Mouse (Mus musculus): ENCODE results near the gene Sema3g. TPM values are rescaled to one million over a fixed set of nuclear protein-coding genes. Genes with fewer than 3 reads are reported as not detected.

The Sema3g gene
- polyA plus RNA-seq, 1 experiment from 2014 or later, result 0.06 TPM

DNA sequence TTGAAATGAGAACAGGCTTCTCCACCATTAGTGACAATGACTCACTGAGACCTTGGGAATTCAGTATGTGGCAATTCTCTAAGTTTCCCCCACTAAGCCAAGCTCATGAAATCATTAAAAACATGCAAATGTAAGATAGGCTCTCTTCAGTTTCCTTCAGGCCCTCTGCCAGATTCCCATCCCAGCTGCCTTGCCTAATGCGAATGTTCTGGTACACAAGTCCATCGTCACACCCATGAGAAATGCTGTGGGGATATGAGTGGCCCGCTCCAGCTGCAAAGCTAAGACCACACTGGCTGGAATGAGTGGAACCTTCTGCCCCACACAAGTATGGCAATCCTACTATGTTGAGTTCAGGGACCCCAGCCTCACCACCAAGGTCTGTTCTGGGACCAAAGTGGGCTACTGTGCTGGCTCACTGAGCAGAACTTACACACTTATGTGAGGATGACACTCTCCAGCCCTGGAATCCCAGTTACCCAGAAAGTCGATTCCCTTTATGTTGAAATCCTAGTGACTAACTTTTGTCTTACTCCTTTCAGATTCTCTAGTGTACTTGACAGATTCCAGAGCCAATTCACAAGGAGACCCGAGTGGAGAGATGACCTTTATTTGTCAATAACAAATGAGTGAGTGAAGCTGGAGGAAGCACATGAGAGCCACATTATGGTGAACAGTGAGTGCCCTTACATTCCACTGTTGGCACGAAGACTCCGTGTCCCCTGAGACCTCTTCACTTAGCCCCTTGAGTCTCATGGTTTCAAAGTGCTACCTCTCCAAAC is 19.6 kb downstream of the Sema3g start:
- Histone ChIP-seq H3K27me3 (ENCODE audit: insufficient read depth, low read length) (no peaks in the 10 kb centered on the region), H3K9ac (replicated peaks) (no peak overlapping the region), H3K4me1 (ENCODE audit: insufficient read depth) (peaks cover 15% of the 10 kb centered on the region), H3K4me2 (ENCODE audit: low read depth, low read length) (no peak overlapping the region), H3K27ac (ENCODE audit: low read depth) (no peak overlapping the region), H3K36me3 (replicated peaks; ENCODE audit: insufficient read depth, low read length) (no peaks in the 10 kb centered on the region; the same call in 1 of the 2 replicates), H3K9me3 (ENCODE audit: low read length) (no peaks in the 10 kb centered on the region), H3K4me3 (ENCODE audit: low read depth, low read length) (no peak overlapping the region)
- WGBS (ENCODE audit: insufficient replicate concordance), result 81% methylated on average over 7 of the region's 7 CpGs
- TF ChIP-seq CTCF (IDR thresholded peaks at IDR 0.05; ENCODE audit: low read depth) (no peak), EP300 (IDR thresholded peaks at IDR 0.05; ENCODE audit: low read depth) (no peak)
- ATAC-seq (no peak), DNase-seq (no peak)

- Histone ChIP-seq H3K9me3 (ENCODE audit: low read length) (no peaks in the 10 kb centered on the region), H3K4me1 (ENCODE audit: insufficient read depth) (no peaks in the 10 kb centered on the region), H3K9ac (replicated peaks) (no peak overlapping the region), H3K4me2 (ENCODE audit: low read depth, low read length) (no peak overlapping the region), H3K27ac (ENCODE audit: low read depth) (no peak overlapping the region), H3K27me3 (ENCODE audit: insufficient read depth, low read length) (no peaks in the 10 kb centered on the region), H3K36me3 (replicated peaks; ENCODE audit: insufficient read depth, low read length) (no peaks in the 10 kb centered on the region; the same call in 1 of the 2 replicates), H3K4me3 (ENCODE audit: low read depth, low read length) (no peak overlapping the region)
- 76% methylated on average over 3 of the region's 3 CpGs for WGBS (ENCODE audit: insufficient replicate concordance)
- TF ChIP-seq EP300 (IDR thresholded peaks at IDR 0.05; ENCODE audit: low read depth) (no peak), CTCF (IDR thresholded peaks at IDR 0.05; ENCODE audit: low read depth) (no peak)
- ATAC-seq, result no peak
- no peak for DNase-seq
Observed at GRCm38 (mm10) chr14:31240528-31240927, 22.9 kb downstream of the Sema3g start.

DNA sequence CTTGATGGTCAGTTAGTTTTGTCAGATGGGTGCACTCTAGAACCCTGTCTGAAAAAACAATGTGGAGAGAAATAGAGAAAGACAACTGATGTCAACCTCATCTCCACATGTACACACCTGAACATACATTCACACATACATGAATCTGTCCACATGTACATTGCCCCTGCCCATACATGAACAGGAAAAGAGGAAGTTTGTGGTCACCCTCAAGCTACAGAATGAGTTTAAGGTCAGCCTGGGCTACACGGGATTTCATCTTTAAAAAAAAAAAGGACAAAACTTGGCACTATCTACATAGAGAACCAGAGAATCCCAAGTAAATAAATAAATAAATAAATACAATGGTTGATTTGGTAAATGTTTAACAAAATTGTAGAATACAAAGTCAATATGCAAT is 27.1 kb downstream of the Sema3g start:
- no peak overlapping the region for H3K9ac ChIP-seq (replicated peaks)
- H3K27ac ChIP-seq (ENCODE audit: low read depth), result no peak overlapping the region
- no peak overlapping the region for H3K4me2 ChIP-seq (ENCODE audit: low read depth, low read length)
- no peaks in the 10 kb centered on the region for H3K27me3 ChIP-seq (ENCODE audit: insufficient read depth, low read length)
- DNase-seq (no peak), ATAC-seq (no peak)
- no peak overlapping the region for H3K4me3 ChIP-seq (ENCODE audit: low read depth, low read length)
- no peaks in the 10 kb centered on the region for H3K4me1 ChIP-seq (ENCODE audit: insufficient read depth)
- no peak for TF ChIP-seq CTCF (IDR thresholded peaks at IDR 0.05; ENCODE audit: low read depth)
- TF ChIP-seq EP300 (IDR thresholded peaks at IDR 0.05; ENCODE audit: low read depth), result no peak
- WGBS (ENCODE audit: insufficient replicate concordance), result 47% methylated on average over 1 of the region's 1 CpGs
- H3K36me3 ChIP-seq (replicated peaks; ENCODE audit: insufficient read depth, low read length), result no peaks in the 10 kb centered on the region
- H3K9me3 ChIP-seq (ENCODE audit: low read length), result no peaks in the 10 kb centered on the region

DNA sequence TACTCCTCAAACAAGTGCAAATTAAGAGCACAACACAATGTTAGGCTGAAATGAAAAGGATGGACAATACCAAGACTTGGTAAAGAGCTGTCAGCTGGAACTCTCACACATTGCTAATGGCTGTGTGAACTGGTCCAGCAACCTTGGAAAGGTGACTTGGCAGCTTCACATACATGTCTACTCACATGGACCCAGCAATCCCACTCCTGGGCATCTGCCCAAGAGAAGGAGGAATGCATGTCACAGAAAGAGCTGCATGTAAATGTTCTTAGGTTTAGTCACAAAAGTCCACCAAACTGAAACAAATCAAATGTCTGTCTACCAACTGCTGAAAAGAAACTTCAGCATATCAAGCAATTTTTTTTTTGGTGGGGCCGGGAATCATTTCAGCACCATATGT is 28.3 kb downstream of the Sema3g start:
- Histone ChIP-seq H3K36me3 (replicated peaks; ENCODE audit: insufficient read depth, low read length) (no peaks in the 10 kb centered on the region), H3K27ac (ENCODE audit: low read depth) (no peak overlapping the region), H3K4me1 (ENCODE audit: insufficient read depth) (0 out of 2 replicates have a peak, but pooled peaks cover 6% of the 10 kb centered on the region), H3K9ac (replicated peaks) (no peak overlapping the region), H3K4me3 (ENCODE audit: low read depth, low read length) (no peak overlapping the region), H3K9me3 (ENCODE audit: low read length) (no peaks in the 10 kb centered on the region), H3K27me3 (ENCODE audit: insufficient read depth, low read length) (no peaks in the 10 kb centered on the region), H3K4me2 (ENCODE audit: low read depth, low read length) (no peak overlapping the region)
- WGBS (ENCODE audit: insufficient replicate concordance), result 69% methylated on average over 1 of the region's 1 CpGs
- no peak for TF ChIP-seq CTCF (IDR thresholded peaks at IDR 0.05; ENCODE audit: low read depth)
- no peak for TF ChIP-seq EP300 (IDR thresholded peaks at IDR 0.05; ENCODE audit: low read depth)
- DNase-seq (no peak), ATAC-seq (no peak)

DNA sequence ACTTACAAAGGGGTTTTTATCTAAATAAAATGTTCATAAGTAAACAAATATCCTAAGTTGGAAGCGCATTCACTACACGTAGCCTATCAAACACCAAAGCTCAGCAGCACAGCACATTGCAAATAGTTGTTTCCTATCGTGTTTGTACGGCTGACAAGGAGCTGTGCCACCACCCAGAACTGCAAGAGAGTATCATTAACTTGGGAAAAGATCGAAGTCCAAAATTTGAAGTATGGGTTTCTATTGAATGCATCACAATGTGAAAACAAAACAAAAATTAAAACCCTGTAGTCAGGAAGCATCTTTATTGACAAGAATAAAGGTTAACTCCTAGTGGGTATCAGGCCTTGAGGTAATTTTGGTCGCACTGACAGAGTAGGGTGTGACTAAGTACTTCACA is 30.7 kb downstream of the Sema3g start:
- Histone ChIP-seq H3K27ac (ENCODE audit: low read depth) (no peak overlapping the region), H3K9ac (replicated peaks) (no peak overlapping the region), H3K27me3 (ENCODE audit: insufficient read depth, low read length) (no peaks in the 10 kb centered on the region), H3K4me3 (ENCODE audit: low read depth, low read length) (no peak overlapping the region), H3K36me3 (replicated peaks; ENCODE audit: insufficient read depth, low read length) (peaks cover under 1% of the 10 kb centered on the region), H3K4me2 (ENCODE audit: low read depth, low read length) (no peak overlapping the region), H3K4me1 (ENCODE audit: insufficient read depth) (peaks cover 14% of the 10 kb centered on the region; the same call in 1 of the 2 replicates), H3K9me3 (ENCODE audit: low read length) (no peaks in the 10 kb centered on the region)
- ATAC-seq (no peak), DNase-seq (no peak)
- 79% methylated on average over 6 of the region's 6 CpGs for WGBS (ENCODE audit: insufficient replicate concordance)
- TF ChIP-seq EP300 (IDR thresholded peaks at IDR 0.05; ENCODE audit: low read depth) (no peak), CTCF (IDR thresholded peaks at IDR 0.05; ENCODE audit: low read depth) (no peak)

DNA sequence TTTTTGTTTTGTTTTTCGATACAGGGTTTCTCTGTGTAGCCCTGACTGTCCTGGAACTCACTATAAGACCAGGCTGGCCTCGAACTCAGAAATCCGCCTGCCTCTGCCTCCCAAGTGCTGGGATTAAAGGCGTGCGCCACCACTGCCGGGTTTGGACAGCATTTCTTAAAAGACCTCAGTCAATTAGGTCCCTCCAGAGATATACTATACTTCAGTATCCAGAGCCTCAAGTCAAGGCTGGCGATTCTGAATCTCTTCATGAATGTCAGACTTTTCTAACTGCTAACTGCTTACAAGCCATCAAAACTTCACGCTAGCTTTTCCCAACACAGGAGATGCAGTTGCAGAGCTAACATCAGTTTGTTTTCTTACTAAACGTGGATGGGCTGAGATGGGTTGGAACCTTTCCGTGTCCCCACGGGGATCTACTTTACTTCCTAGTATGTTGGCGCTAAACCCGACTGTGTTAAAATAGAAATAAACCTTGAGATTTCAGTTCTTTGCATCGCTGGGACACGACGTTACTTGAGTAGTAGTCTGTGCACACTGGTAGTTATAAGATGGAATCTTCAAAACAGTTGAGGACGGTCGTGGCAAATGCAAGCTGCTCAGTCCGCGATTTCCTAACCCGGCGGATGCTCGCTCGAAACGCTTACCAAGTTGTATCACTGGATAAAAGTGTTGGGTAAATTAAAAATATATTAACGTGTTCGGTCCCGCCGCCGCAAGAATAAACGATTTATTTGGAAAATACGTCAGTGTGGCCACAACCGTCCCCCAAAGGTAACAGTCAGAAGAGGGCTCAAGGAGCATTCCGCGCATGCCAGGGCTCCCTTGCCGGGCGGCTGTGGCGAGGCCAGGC is 32.8 kb downstream of the Sema3g start:
- H3K9me3 ChIP-seq (ENCODE audit: low read length), result no peaks in the 10 kb centered on the region
- peak overlapping the region; percentile 96 for H3K9ac ChIP-seq (replicated peaks)
- peaks cover 14% of the 10 kb centered on the region; the same call in 1 of the 2 replicates for H3K4me1 ChIP-seq (ENCODE audit: insufficient read depth)
- peak overlapping the region; percentile 89 for H3K4me3 ChIP-seq (ENCODE audit: low read depth, low read length)
- WGBS (ENCODE audit: insufficient replicate concordance), result 14% methylated on average over 38 of the region's 38 CpGs
- H3K36me3 ChIP-seq (replicated peaks; ENCODE audit: insufficient read depth, low read length), result peaks cover 21% of the 10 kb centered on the region
- H3K27me3 ChIP-seq (ENCODE audit: insufficient read depth, low read length), result no peaks in the 10 kb centered on the region
- TF ChIP-seq CTCF (IDR thresholded peaks at IDR 0.05; ENCODE audit: low read depth) (no peak), EP300 (IDR thresholded peaks at IDR 0.05; ENCODE audit: low read depth) (no peak)
- H3K27ac ChIP-seq (ENCODE audit: low read depth), result peak overlapping the region; percentile 94
- peak; percentile 82 for ATAC-seq
- no peak for DNase-seq
- H3K4me2 ChIP-seq (ENCODE audit: low read depth, low read length), result peak overlapping the region; percentile 83
